In genomic region chr11:69656617-69657461, GRCm38 (mm10) we compare ENCODE assay signal across 8 mouse cellular contexts. TPM values are rescaled to one million over a fixed set of nuclear protein-coding genes. Genes with fewer than 3 reads are reported as not detected.
DNase-seq lines count a peak whose midpoint lies in the region; ATAC-seq and TF ChIP-seq lines count a peak whose summit lies in the region.

No protein-coding gene starts in this region.

- ATAC-seq in hindbrain, embryonic 14.5 days (ENCODE audit: low FRiP score), result no peak
- no peak for ATAC-seq in liver, embryonic 14.5 days (ENCODE audit: insufficient read depth)

- no peaks in the 10 kb centered on the region for H3K9me3 ChIP-seq in hindbrain, embryonic 14.5 days (ENCODE audit: control insufficient read depth, low read length)
- H3K9me3 ChIP-seq in liver, embryonic 14.5 days (ENCODE audit: control insufficient read depth, low read length), result no peaks in the 10 kb centered on the region

- no peaks in the 10 kb centered on the region for H3K27me3 ChIP-seq in hindbrain, embryonic 14.5 days (ENCODE audit: control insufficient read depth, insufficient read depth, low read length)
- H3K27me3 ChIP-seq in liver, embryonic 14.5 days (ENCODE audit: control insufficient read depth, insufficient read depth, low read length), result no peaks in the 10 kb centered on the region
- no peaks in the 10 kb centered on the region for H3K27me3 ChIP-seq in spleen, adult 2 months (ENCODE audit: control insufficient read depth, insufficient read depth, low read length)

- H3K27ac ChIP-seq in left cerebral cortex, adult 2 months, result no peak overlapping the region
- no peak overlapping the region for H3K27ac ChIP-seq in hindbrain, embryonic 14.5 days
- no peak overlapping the region for H3K27ac ChIP-seq in liver, embryonic 14.5 days
- no peak overlapping the region for H3K27ac ChIP-seq in spleen, adult 2 months (ENCODE audit: insufficient read depth, low read length)

- DNase-seq in left cerebral cortex, adult 2 months (ENCODE audit: extremely low spot score in 1 of 2, low spot score in 2 of 2), result no peak
- no peak for DNase-seq in left cerebral cortex, postnatal 4 days
- DNase-seq in MN1 (ENCODE audit: low spot score), result peak; percentile 62
- DNase-seq in embryo, embryonic 11 days, result peak; percentile 86
- peak; percentile 82 for DNase-seq in hindbrain, embryonic 14.5 days (ENCODE audit: low spot score)
- DNase-seq in liver, embryonic 14.5 days (ENCODE audit: low read depth in 3 of 3, low spot score in 3 of 3), result no peak
- DNase-seq in spleen, adult 2 months (ENCODE audit: low read depth in 1 of 2, low spot score in 2 of 2), result no peak
- DNase-seq in gastrocnemius, postnatal 36 days, result no peak

- peaks cover 74% of the 10 kb centered on the region for H3K36me3 ChIP-seq in hindbrain, embryonic 14.5 days (replicated peaks; ENCODE audit: control insufficient read depth, insufficient read depth)
- peaks cover 30% of the 10 kb centered on the region for H3K36me3 ChIP-seq in liver, embryonic 14.5 days (replicated peaks; ENCODE audit: control insufficient read depth, insufficient read depth, low read depth)
- H3K36me3 ChIP-seq in spleen, adult 2 months (ENCODE audit: control insufficient read depth, insufficient read depth, low read length), result peaks cover 29% of the 10 kb centered on the region

- no peak overlapping the region for H3K4me3 ChIP-seq in left cerebral cortex, adult 2 months
- no peak overlapping the region for H3K4me3 ChIP-seq in hindbrain, embryonic 14.5 days (replicated peaks; ENCODE audit: low read length)
- H3K4me3 ChIP-seq in liver, embryonic 14.5 days (ENCODE audit: insufficient read depth in 1 of 2, low read depth in 2 of 2, low read length in 2 of 2), result no peak overlapping the region
- H3K4me3 ChIP-seq in spleen, adult 2 months (ENCODE audit: extremely low read depth, insufficient read depth, insufficient read length), result no peak overlapping the region

- no peak for TF ChIP-seq EP300 in liver, embryonic 14.5 days (IDR thresholded peaks at IDR 0.05; ENCODE audit: low read depth)

- H3K4me1 ChIP-seq in hindbrain, embryonic 14.5 days (replicated peaks; ENCODE audit: control insufficient read depth, insufficient read depth, low read length), result peaks cover 7% of the 10 kb centered on the region; the same call in 1 of the 2 replicates
- peaks cover 13 to 17% of the 10 kb centered on the region in 2 experiments for H3K4me1 ChIP-seq in liver, embryonic 14.5 days (replicated peaks; ENCODE audit: control insufficient read depth in 2 of 2, insufficient read depth in 2 of 2, low read length in 1 of 2)
- H3K4me1 ChIP-seq in spleen, adult 2 months (ENCODE audit: control insufficient read depth, insufficient read depth, insufficient read length), result no peaks in the 10 kb centered on the region

- intact Hi-C loops in left cerebral cortex, adult 2 months (cut with DNase I), result no loop called here
- intact Hi-C loops in left cerebral cortex, postnatal 4 days (cut with DNase I), result no loop called here
- intact Hi-C loops in gastrocnemius, postnatal 36 days (cut with DNase I), result loop anchor here (2.0 to 10.0 kb wide), 2 partner anchors 26 to 218 kb away; partner anchors contain the start of gene Tmem95

- peak; percentile 85 for TF ChIP-seq CTCF in left cerebral cortex, adult 2 months (IDR thresholded peaks at IDR 0.05)
- peak; percentile 88 for TF ChIP-seq CTCF in liver, embryonic 14.5 days (IDR thresholded peaks at IDR 0.05; ENCODE audit: low read depth)
- TF ChIP-seq CTCF in spleen, adult 2 months (IDR thresholded peaks at IDR 0.05; ENCODE audit: extremely low read depth, insufficient read depth, insufficient read length, insufficient replicate concordance), result peak; percentile 62; the same call in 1 of the 2 replicates

- no peak for TF ChIP-seq POLR2A in spleen, adult 2 months (IDR thresholded peaks at IDR 0.05; ENCODE audit: low read depth, low read length)

- WGBS in hindbrain, embryonic 14.5 days, result 83% methylated on average over 10 of the region's 10 CpGs
- WGBS in liver, embryonic 14.5 days (ENCODE audit: insufficient replicate concordance), result 49% methylated on average over 10 of the region's 10 CpGs
- 71% methylated on average over 10 of the region's 10 CpGs for WGBS in spleen, adult 2 months

- no peak overlapping the region for H3K4me2 ChIP-seq in hindbrain, embryonic 14.5 days (replicated peaks)
- no peak overlapping the region for H3K4me2 ChIP-seq in liver, embryonic 14.5 days (ENCODE audit: low read depth)

- no peak overlapping the region for H3K9ac ChIP-seq in hindbrain, embryonic 14.5 days
- no peak overlapping the region for H3K9ac ChIP-seq in liver, embryonic 14.5 days (replicated peaks)

RNA-seq across cellular contexts. Expression of gene Sox15, which starts 1.7 kb away (rescaled TPM):
- total RNA-seq in left cerebral cortex, adult 2 months (2021), result not detected
- total RNA-seq in left cerebral cortex, postnatal 4 days (2021), result not detected
- not detected in 2 replicates for polyA plus RNA-seq in hindbrain, embryonic 14.5 days (2014; fragmentation: Nextera tagmentation; extraction: Ambion mirVana)
- polyA plus RNA-seq in liver, embryonic 14.5 days (2012; rRNA removed), result not detected in 2 replicates
- polyA plus RNA-seq in liver, embryonic 14.5 days (2014; fragmentation: Nextera tagmentation; extraction: Ambion mirVana), result not detected in 2 replicates
- 0.09 and 0.35 TPM in 2 replicates for polyA plus RNA-seq in spleen, adult 2 months (2012; rRNA removed)
- total RNA-seq in gastrocnemius, postnatal 36 days (2021), result not detected

RNA-seq across cellular contexts. Expression of gene Mpdu1, which starts 5.6 kb away (rescaled TPM):
- total RNA-seq in left cerebral cortex, adult 2 months (2021), result 10 to 100 TPM; 59.0 to 59.4 TPM
- 10 to 100 TPM; 83.6 to 85.3 TPM for total RNA-seq in left cerebral cortex, postnatal 4 days (2021)
- polyA plus RNA-seq in hindbrain, embryonic 14.5 days (2014; fragmentation: Nextera tagmentation; extraction: Ambion mirVana), result 47.4 and 63.7 TPM in 2 replicates
- 40.4 and 60.1 TPM in 2 replicates for polyA plus RNA-seq in liver, embryonic 14.5 days (2012; rRNA removed)
- polyA plus RNA-seq in liver, embryonic 14.5 days (2014; fragmentation: Nextera tagmentation; extraction: Ambion mirVana), result 13.8 and 16.0 TPM in 2 replicates
- 63.6 and 74.2 TPM in 2 replicates for polyA plus RNA-seq in spleen, adult 2 months (2012; rRNA removed)
- total RNA-seq in gastrocnemius, postnatal 36 days (2021), result 1 to 10 TPM; 8.0 to 8.3 TPM

RNA-seq across cellular contexts. Expression of gene Cd68, which starts 9.1 kb away (rescaled TPM):
- 10 to 100 TPM; 11.8 to 14.1 TPM for total RNA-seq in left cerebral cortex, adult 2 months (2021)
- total RNA-seq in left cerebral cortex, postnatal 4 days (2021), result 1 to 10 TPM; 7.1 to 8.5 TPM
- polyA plus RNA-seq in hindbrain, embryonic 14.5 days (2014; fragmentation: Nextera tagmentation; extraction: Ambion mirVana), result 8.0 and 10.3 TPM in 2 replicates
- 9.4 and 12.3 TPM in 2 replicates for polyA plus RNA-seq in liver, embryonic 14.5 days (2012; rRNA removed)
- 17.7 and 18.9 TPM in 2 replicates for polyA plus RNA-seq in liver, embryonic 14.5 days (2014; fragmentation: Nextera tagmentation; extraction: Ambion mirVana)
- polyA plus RNA-seq in spleen, adult 2 months (2012; rRNA removed), result 103 and 114 TPM in 2 replicates
- total RNA-seq in gastrocnemius, postnatal 36 days (2021), result 1 to 10 TPM; 2.6 to 3.2 TPM

RNA-seq across cellular contexts. Expression of gene Eif4a1, which starts 15.4 kb away (rescaled TPM):
- total RNA-seq in left cerebral cortex, adult 2 months (2021), result 100 to 1,000 TPM; 299 to 311 TPM
- 100 to 1,000 TPM; 661 to 680 TPM for total RNA-seq in left cerebral cortex, postnatal 4 days (2021)
- polyA plus RNA-seq in hindbrain, embryonic 14.5 days (2014; fragmentation: Nextera tagmentation; extraction: Ambion mirVana), result 559 and 579 TPM in 2 replicates
- 312 and 420 TPM in 2 replicates for polyA plus RNA-seq in liver, embryonic 14.5 days (2012; rRNA removed)
- 316 TPM in 2 replicates for polyA plus RNA-seq in liver, embryonic 14.5 days (2014; fragmentation: Nextera tagmentation; extraction: Ambion mirVana)
- 172 and 196 TPM in 2 replicates for polyA plus RNA-seq in spleen, adult 2 months (2012; rRNA removed)
- 100 to 1,000 TPM in 1 of 2 experiments, 10 to 100 TPM in 1; 74.1 to 103 TPM for total RNA-seq in gastrocnemius, postnatal 36 days (2021)

RNA-seq across cellular contexts. Expression of gene Fxr2, which starts 24.0 kb away (rescaled TPM):
- total RNA-seq in left cerebral cortex, adult 2 months (2021), result 100 to 1,000 TPM; 146 TPM
- total RNA-seq in left cerebral cortex, postnatal 4 days (2021), result 100 to 1,000 TPM in 1 of 2 experiments, 10 to 100 TPM in 1; 98.2 to 107 TPM
- 27.9 and 35.1 TPM in 2 replicates for polyA plus RNA-seq in hindbrain, embryonic 14.5 days (2014; fragmentation: Nextera tagmentation; extraction: Ambion mirVana)
- polyA plus RNA-seq in liver, embryonic 14.5 days (2012; rRNA removed), result 18.4 and 21.7 TPM in 2 replicates
- polyA plus RNA-seq in liver, embryonic 14.5 days (2014; fragmentation: Nextera tagmentation; extraction: Ambion mirVana), result 5.4 and 7.7 TPM in 2 replicates
- 40.9 and 41.6 TPM in 2 replicates for polyA plus RNA-seq in spleen, adult 2 months (2012; rRNA removed)
- total RNA-seq in gastrocnemius, postnatal 36 days (2021), result 10 to 100 TPM; 77.7 to 91.9 TPM

Comparison
In these comparisons a context has a peak if more than half of its experiments do, and no peak if none do; other contexts are left out.
1. DNase-seq: peak in MN1 (single experiment), embryo, embryonic 11 days (single experiment) and hindbrain, embryonic 14.5 days (single experiment); none in left cerebral cortex, adult 2 months (0 of 2), left cerebral cortex, postnatal 4 days (single experiment), liver, embryonic 14.5 days (0 of 3), spleen, adult 2 months (0 of 2) and gastrocnemius, postnatal 36 days (0 of 2).
2. RNA of gene Mpdu1, which starts 5.6 kb away (total RNA-seq): 83.6 to 85.3 TPM in left cerebral cortex, postnatal 4 days and 59.0 to 59.4 TPM in left cerebral cortex, adult 2 months; 8.0 to 8.3 TPM in gastrocnemius, postnatal 36 days; every median in the first group is over 4 times any median in the second.
3. Peak in every context shown above with its lines, with median percentiles within 50 percentile points of each other: CTCF ChIP-seq.